8 mouse cellular contexts compared by ENCODE assay signal in genomic region chr1:156718286-156718949, GRCm38 (mm10). TPM values are rescaled to one million over a fixed set of nuclear protein-coding genes. Genes with fewer than 3 reads are reported as not detected.
A peak's percentile ranks its signal among the peaks of the same experiment; 100 is the strongest.
DNase-seq lines count a peak whose midpoint lies in the region; ATAC-seq lines count a peak whose summit lies in the region.

No protein-coding gene starts in this region.

- peak; percentile 32 to 48 for DNase-seq in CD8-positive naive resting alpha-beta T cell, adult 2 months (ENCODE audit: low read depth in 2 of 2, low spot score in 2 of 2)
- peak; percentile 37 for DNase-seq in adipocyte (ENCODE audit: low spot score)
- DNase-seq in embryo, embryonic 9.5 days (ENCODE audit: extremely low spot score), result peak; percentile 86
- DNase-seq in heart, adult 8-10 months (ENCODE audit: low spot score), result peak; percentile 8
- peak; percentile 45 to 63 for DNase-seq in urinary bladder, postnatal 4 days (ENCODE audit: low spot score in 2 of 2)

- peak overlapping the region; percentile 91 for H3K27ac ChIP-seq in kidney, embryonic 14.5 days (ENCODE audit: low read depth, low read length)
- peak overlapping the region; percentile 90 for H3K27ac ChIP-seq in lung, embryonic 15.5 days

- under 1% methylated on average over 38 of the region's 73 CpGs for WGBS in kidney, embryonic 14.5 days
- 1% methylated on average over 56 of the region's 73 CpGs for WGBS in lung, embryonic 15.5 days

- H3K4me3 ChIP-seq in kidney, embryonic 14.5 days (ENCODE audit: low read length), result peak overlapping the region; percentile 89
- H3K4me3 ChIP-seq in lung, embryonic 15.5 days, result peak overlapping the region; percentile 96

- H3K4me2 ChIP-seq in kidney, embryonic 14.5 days (replicated peaks; ENCODE audit: low read depth, low read length), result peak overlapping the region; percentile 78
- peak overlapping the region; percentile 73 for H3K4me2 ChIP-seq in lung, embryonic 15.5 days

- peak; percentile 86 for ATAC-seq in kidney, embryonic 14.5 days (ENCODE audit: low FRiP score, low TSS enrichment)
- ATAC-seq in lung, embryonic 15.5 days (ENCODE audit: borderline replicate concordance, extremely low read depth, low FRiP score, low TSS enrichment), result peak; percentile 77
- peak; percentile 37; the same call in 1 of the 2 replicates for ATAC-seq in neutrophil, adult 5-6 weeks (ENCODE audit: extremely low read depth, insufficient number of reproducible peaks, low FRiP score, poor library complexity, severe bottlenecking)

- H3K36me3 ChIP-seq in kidney, embryonic 14.5 days (ENCODE audit: control insufficient read depth, insufficient read depth, low read length), result peaks cover 2% of the 10 kb centered on the region; the same call in 1 of the 2 replicates
- no peaks in the 10 kb centered on the region for H3K36me3 ChIP-seq in lung, embryonic 15.5 days

- H3K9ac ChIP-seq in kidney, embryonic 14.5 days (ENCODE audit: low read depth, low read length), result peak overlapping the region; percentile 90
- peak overlapping the region; percentile 88 for H3K9ac ChIP-seq in lung, embryonic 15.5 days

- no peaks in the 10 kb centered on the region for H3K9me3 ChIP-seq in kidney, embryonic 14.5 days (ENCODE audit: control insufficient read depth, low read length)
- H3K9me3 ChIP-seq in lung, embryonic 15.5 days, result no peaks in the 10 kb centered on the region

- H3K4me1 ChIP-seq in kidney, embryonic 14.5 days (ENCODE audit: control insufficient read depth, insufficient read depth, low read length), result 0 out of 2 replicates have a peak, but pooled peaks cover 14% of the 10 kb centered on the region
- H3K4me1 ChIP-seq in lung, embryonic 15.5 days, result peaks cover 5% of the 10 kb centered on the region

- H3K27me3 ChIP-seq in kidney, embryonic 14.5 days (ENCODE audit: control insufficient read depth, insufficient read depth, low read length), result no peaks in the 10 kb centered on the region
- no peaks in the 10 kb centered on the region; the same call in 1 of the 2 replicates for H3K27me3 ChIP-seq in lung, embryonic 15.5 days

RNA-seq across cellular contexts. Expression of gene Fam20b, which starts 0.5 kb away (rescaled TPM):
- 10 to 100 TPM; 59.9 to 68.8 (median 65.7) TPM for total RNA-seq in heart, adult 8-10 months (2022)
- polyA plus RNA-seq in kidney, embryonic 14.5 days (2014; fragmentation: Nextera tagmentation; extraction: Ambion mirVana), result 24.3 and 37.3 TPM in 2 replicates
- polyA plus RNA-seq in lung, embryonic 15.5 days (2015; fragmentation: Nextera tagmentation; extraction: Ambion mirVana), result 24.5 and 24.7 TPM in 2 replicates
- 34.7 and 36.0 TPM in 2 replicates for total RNA-seq in neutrophil, adult 5-6 weeks (2017)

RNA-seq across cellular contexts. Expression of gene Tor3a, which starts 44.3 kb away (rescaled TPM):
- total RNA-seq in heart, adult 8-10 months (2022), result 10 to 100 TPM in 1 of 4 experiments, 1 to 10 TPM in 3; 8.1 to 11.2 (median 9.2) TPM
- polyA plus RNA-seq in kidney, embryonic 14.5 days (2014; fragmentation: Nextera tagmentation; extraction: Ambion mirVana), result 15.5 and 21.1 TPM in 2 replicates
- polyA plus RNA-seq in lung, embryonic 15.5 days (2015; fragmentation: Nextera tagmentation; extraction: Ambion mirVana), result 12.1 and 12.3 TPM in 2 replicates
- total RNA-seq in neutrophil, adult 5-6 weeks (2017), result 24.6 and 25.2 TPM in 2 replicates

Comparison
In these comparisons a context has a peak if more than half of its experiments do, and no peak if none do; other contexts are left out.
1. Peak in every context shown above with its lines: DNase-seq, ATAC-seq, H3K4me3 ChIP-seq and H3K27ac ChIP-seq.
2. DNase-seq: peak in every context shown above with its lines; median percentile 86 in embryo, embryonic 9.5 days; 54 in urinary bladder, postnatal 4 days; 40 in CD8-positive naive resting alpha-beta T cell, adult 2 months; 37 in adipocyte; 8 in heart, adult 8-10 months.